Mouse (Mus musculus) urinary bladder, postnatal 14 days (tissue): ENCODE results near the gene Cpsf4l.
A peak's percentile ranks its signal among the peaks of the same experiment; 100 is the strongest.

ENCODE experiments used
- DNase-seq: peaks from one replicate; pipeline ENCODE4 v3.0.0; 2021; ENCODE audit warnings: low spot score

Gene Cpsf4l

GRCm38 (mm10) chr11:113709731-113710256 lies at the start of gene Cpsf4l:
Cpsf4l (minus strand) TSS chr11:113710017.
- no peak for DNase-seq

- no peak for DNase-seq
These were observed 49.0 kb upstream of the Cpsf4l start for GRCm38 (mm10) chr11:113758851-113759250.

- no peak for DNase-seq
These were observed 46.8 kb upstream of the Cpsf4l start for GRCm38 (mm10) chr11:113756578-113756977.

- no peak for DNase-seq
These were observed 46.1 kb upstream of the Cpsf4l start for GRCm38 (mm10) chr11:113755878-113756277.

GRCm38 (mm10) chr11:113754845-113755244 lies 45.0 kb upstream of the Cpsf4l start:
- no peak for DNase-seq

GRCm38 (mm10) chr11:113752685-113753430 lies 43.0 kb upstream of the Cpsf4l start:
- no peak for DNase-seq

- DNase-seq: no peak
These were observed 42.4 kb upstream of the Cpsf4l start for GRCm38 (mm10) chr11:113752158-113752661.

- peak; percentile 87 for DNase-seq
These were observed 41.8 kb upstream of the Cpsf4l start, which contains the start of gene Cdc42ep4 for GRCm38 (mm10) chr11:113751484-113752084. Cdc42ep4 (minus strand) TSS chr11:113751881.

- DNase-seq: peak; percentile 79
These were observed 41.0 kb upstream of the Cpsf4l start for GRCm38 (mm10) chr11:113750571-113751483.

- DNase-seq: no peak
These were observed 40.0 kb upstream of the Cpsf4l start for GRCm38 (mm10) chr11:113749749-113750351.

- DNase-seq: peak; percentile 73
These were observed 39.1 kb upstream of the Cpsf4l start for GRCm38 (mm10) chr11:113748797-113749521.

- DNase-seq: no peak
These were observed 38.0 kb upstream of the Cpsf4l start for GRCm38 (mm10) chr11:113747725-113748380.

- DNase-seq: no peak
These were observed 37.2 kb upstream of the Cpsf4l start for GRCm38 (mm10) chr11:113747056-113747455.

GRCm38 (mm10) chr11:113745961-113746360 lies 36.1 kb upstream of the Cpsf4l start:
- DNase-seq: no peak

GRCm38 (mm10) chr11:113742998-113743397 lies 33.2 kb upstream of the Cpsf4l start:
- DNase-seq: no peak

- DNase-seq: no peak
These were observed 30.3 kb upstream of the Cpsf4l start for GRCm38 (mm10) chr11:113740100-113740499.

- DNase-seq: peak; percentile 67
These were observed 29.4 kb upstream of the Cpsf4l start for GRCm38 (mm10) chr11:113739213-113739612.

GRCm38 (mm10) chr11:113737912-113738311 lies 28.1 kb upstream of the Cpsf4l start:
- DNase-seq: no peak

- no peak for DNase-seq
These were observed 27.7 kb upstream of the Cpsf4l start for GRCm38 (mm10) chr11:113737553-113737854.

- DNase-seq: no peak
These were observed 27.2 kb upstream of the Cpsf4l start for GRCm38 (mm10) chr11:113736848-113737552.
